In the genomic region with DNA sequence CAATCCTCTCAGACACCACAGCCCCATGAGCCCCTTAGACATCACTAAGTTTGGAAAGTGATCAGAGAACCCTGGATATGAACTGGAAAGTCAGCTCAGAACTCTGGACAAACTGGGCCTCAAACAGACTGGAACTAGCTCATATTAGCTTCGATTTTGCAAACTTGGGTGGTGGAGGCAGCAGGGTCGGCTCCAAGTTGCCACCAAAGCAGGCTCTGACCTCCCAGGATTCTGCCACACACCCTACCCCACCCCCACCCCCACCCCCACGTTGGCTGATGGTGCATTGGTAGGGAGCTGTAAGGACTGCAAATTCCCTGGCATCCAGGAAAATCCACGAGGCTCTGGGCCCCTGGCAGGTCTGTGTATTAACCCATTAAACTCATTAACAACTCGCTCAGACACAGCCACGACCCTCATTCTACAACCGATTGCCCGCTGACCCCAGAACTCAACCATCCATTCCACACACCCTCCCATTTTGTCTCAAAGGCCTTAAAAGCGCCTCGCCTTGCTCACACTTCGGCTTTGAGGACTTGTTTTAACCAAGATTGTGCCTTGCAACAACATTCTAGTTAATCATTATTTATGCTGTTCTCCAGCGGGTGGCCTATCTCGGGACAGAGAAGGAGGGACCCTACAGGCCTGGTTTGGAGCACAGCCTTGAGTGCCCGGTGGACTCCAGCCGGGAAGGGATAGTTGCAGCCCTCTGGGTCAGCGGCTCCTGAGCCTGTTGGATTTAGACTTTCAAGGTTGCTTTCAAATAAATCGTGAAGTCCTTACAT, we compare ENCODE assay signal across 8 mouse cellular contexts. TPM values are rescaled to one million over a fixed set of nuclear protein-coding genes. Genes with fewer than 3 reads are reported as not detected.
DNase-seq lines count a peak whose midpoint lies in the region; ATAC-seq and TF ChIP-seq lines count a peak whose summit lies in the region.

No protein-coding gene starts in this region.

- peak overlapping the region; percentile 94 for H3K4me2 ChIP-seq in forebrain, embryonic 13.5 days
- H3K4me2 ChIP-seq in kidney, postnatal 0 days (ENCODE audit: low read length): peak overlapping the region; percentile 73
- H3K4me2 ChIP-seq in midbrain, embryonic 14.5 days (ENCODE audit: low read length): peak overlapping the region; percentile 91

- H3K4me3 ChIP-seq in forebrain, embryonic 13.5 days: peak overlapping the region; percentile 53
- H3K4me3 ChIP-seq in kidney, postnatal 0 days (replicated peaks; ENCODE audit: low read depth, low read length): peak overlapping the region; percentile 48
- peak overlapping the region; percentile 65 for H3K4me3 ChIP-seq in midbrain, embryonic 14.5 days (replicated peaks; ENCODE audit: low read depth, low read length)

- H3K36me3 ChIP-seq in forebrain, embryonic 13.5 days (ENCODE audit: poor library complexity, severe bottlenecking): no peaks in the 10 kb centered on the region
- H3K36me3 ChIP-seq in kidney, postnatal 0 days (ENCODE audit: insufficient read depth, low read length): no peaks in the 10 kb centered on the region
- no peaks in the 10 kb centered on the region for H3K36me3 ChIP-seq in midbrain, embryonic 14.5 days (ENCODE audit: control insufficient read depth, insufficient read depth, low read length)

- H3K27me3 ChIP-seq in forebrain, embryonic 13.5 days: peaks cover 96% of the 10 kb centered on the region
- H3K27me3 ChIP-seq in kidney, postnatal 0 days (ENCODE audit: insufficient read depth, low read length): 0 out of 2 replicates have a peak, but pooled peaks cover 4% of the 10 kb centered on the region
- H3K27me3 ChIP-seq in midbrain, embryonic 14.5 days (ENCODE audit: control insufficient read depth, insufficient read depth, low read length): peaks cover 22% of the 10 kb centered on the region; the same call in 1 of the 2 replicates

- peaks cover 57% of the 10 kb centered on the region for H3K4me1 ChIP-seq in forebrain, embryonic 13.5 days
- H3K4me1 ChIP-seq in kidney, postnatal 0 days (replicated peaks; ENCODE audit: insufficient read depth, low read length): peaks cover 15% of the 10 kb centered on the region; the same call in 1 of the 2 replicates
- H3K4me1 ChIP-seq in midbrain, embryonic 14.5 days (ENCODE audit: control insufficient read depth, insufficient read depth, low read length): peaks cover 25% of the 10 kb centered on the region

- DNase-seq in embryo, embryonic 9.5 days (ENCODE audit: extremely low spot score): peak; percentile 55
- no peak for DNase-seq in kidney, postnatal 0 days (ENCODE audit: low spot score)
- DNase-seq in midbrain, embryonic 14.5 days: no peak
- no peak for DNase-seq in urinary bladder, adult 2 months (ENCODE audit: low spot score)
- no peak for DNase-seq in lung, postnatal 10 days

- TF ChIP-seq CTCF in kidney, postnatal 0 days (IDR thresholded peaks at IDR 0.05; ENCODE audit: low read depth): no peak; the same call in 1 of the 2 replicates

- 16% methylated on average over 17 of the region's 17 CpGs for WGBS in forebrain, embryonic 13.5 days
- 25% methylated on average over 17 of the region's 17 CpGs for WGBS in kidney, postnatal 0 days
- WGBS in midbrain, embryonic 14.5 days: 8% methylated on average over 17 of the region's 17 CpGs

- ATAC-seq in forebrain, embryonic 13.5 days: no peak
- no peak for ATAC-seq in kidney, postnatal 0 days (replicated peaks; ENCODE audit: low FRiP score, low read depth)
- no peak for ATAC-seq in midbrain, embryonic 14.5 days (ENCODE audit: low FRiP score, low TSS enrichment)
- no peak for ATAC-seq in megakaryocyte-erythroid progenitor cell, adult 5-6 weeks (replicated peaks; ENCODE audit: low FRiP score, low TSS enrichment, poor library complexity, severe bottlenecking)
- no peak for ATAC-seq in megakaryocyte, adult 5-6 weeks (ENCODE audit: poor library complexity, severe bottlenecking)

- H3K27ac ChIP-seq in forebrain, embryonic 13.5 days: no peak overlapping the region
- H3K27ac ChIP-seq in kidney, postnatal 0 days: peak overlapping the region; percentile 84
- H3K27ac ChIP-seq in midbrain, embryonic 14.5 days (replicated peaks; ENCODE audit: low read depth, low read length): peak overlapping the region; percentile 72

- 0 out of 2 replicates have a peak overlapping the region, but pooled peaks have one; percentile 45 for H3K9ac ChIP-seq in forebrain, embryonic 13.5 days
- H3K9ac ChIP-seq in kidney, postnatal 0 days (ENCODE audit: low read depth, low read length): peak overlapping the region; percentile 72
- H3K9ac ChIP-seq in midbrain, embryonic 14.5 days (replicated peaks; ENCODE audit: low read length): peak overlapping the region; percentile 67

- H3K9me3 ChIP-seq in forebrain, embryonic 13.5 days (replicated peaks): no peaks in the 10 kb centered on the region
- no peaks in the 10 kb centered on the region for H3K9me3 ChIP-seq in kidney, postnatal 0 days (replicated peaks; ENCODE audit: low read length)
- H3K9me3 ChIP-seq in midbrain, embryonic 14.5 days (ENCODE audit: control insufficient read depth, low read length): no peaks in the 10 kb centered on the region

RNA-seq across cellular contexts. Expression of a gene that starts 3.6 kb away (rescaled TPM):
- 2.4 and 3.2 TPM in 2 replicates for polyA plus RNA-seq in forebrain, embryonic 13.5 days (2015; fragmentation: Nextera tagmentation; extraction: Ambion mirVana)
- 25.7 and 27.1 TPM in 2 replicates for polyA plus RNA-seq in kidney, postnatal 0 days (2015; fragmentation: Nextera tagmentation; extraction: Ambion mirVana)
- polyA plus RNA-seq in midbrain, embryonic 14.5 days (2014; fragmentation: Nextera tagmentation; extraction: Ambion mirVana): 12.6 and 18.0 TPM in 2 replicates
- polyA plus RNA-seq in urinary bladder, adult 2 months (2012; rRNA removed): 0.33 and 0.41 TPM in 2 replicates
- total RNA-seq in megakaryocyte-erythroid progenitor cell, adult 5-6 weeks (2014; fragmentation: Nextera tagmentation): 0.22 TPM in 1 of 2 replicates, not detected in the other
- 0.19 and 0.80 TPM in 2 replicates for total RNA-seq in megakaryocyte-erythroid progenitor cell, adult 5-6 weeks (2017)
- 0.38 and 0.55 TPM in 2 replicates for total RNA-seq in megakaryocyte, adult 5-6 weeks (2015)
- 0.59 and 0.77 TPM in 2 replicates for total RNA-seq in megakaryocyte, adult 5-6 weeks (2017)
